Mouse (Mus musculus): ENCODE data around the gene Ptprq.

The Ptprq gene

GRCm38 (mm10) chr10:107628104-107628503, 91.7 kb downstream of the Ptprq start:
- no peak for DNase-seq (ENCODE audit: low spot score)

- no peak for DNase-seq (ENCODE audit: low spot score)
Measured at GRCm38 (mm10) chr10:107626648-107627047, 93.2 kb downstream of the Ptprq start.

GRCm38 (mm10) chr10:107624211-107624610, 95.6 kb downstream of the Ptprq start:
- no peak for DNase-seq (ENCODE audit: low spot score)

GRCm38 (mm10) chr10:107615460-107615859, 104.4 kb downstream of the Ptprq start:
- DNase-seq (ENCODE audit: low spot score) = no peak

GRCm38 (mm10) chr10:107601371-107601770, 118.5 kb downstream of the Ptprq start:
- DNase-seq (ENCODE audit: low spot score) = no peak

- no peak for DNase-seq (ENCODE audit: low spot score)
Measured at GRCm38 (mm10) chr10:107583360-107583759, 136.5 kb downstream of the Ptprq start.

GRCm38 (mm10) chr10:107569044-107569443, 150.8 kb downstream of the Ptprq start:
- DNase-seq (ENCODE audit: low spot score) = no peak

GRCm38 (mm10) chr10:107568261-107568660, 151.6 kb downstream of the Ptprq start:
- DNase-seq (ENCODE audit: low spot score) = no peak

GRCm38 (mm10) chr10:107562875-107563274, 157.0 kb downstream of the Ptprq start:
- no peak for DNase-seq (ENCODE audit: low spot score)

GRCm38 (mm10) chr10:107560881-107561280, 159.0 kb downstream of the Ptprq start:
- no peak for DNase-seq (ENCODE audit: low spot score)

GRCm38 (mm10) chr10:107543026-107543425, 176.8 kb downstream of the Ptprq start:
- no peak for DNase-seq (ENCODE audit: low spot score)

- no peak for DNase-seq (ENCODE audit: low spot score)
Measured at GRCm38 (mm10) chr10:107528758-107529157, 191.1 kb downstream of the Ptprq start.

- DNase-seq (ENCODE audit: low spot score) = no peak
Measured at GRCm38 (mm10) chr10:107519216-107519615, 200.6 kb downstream of the Ptprq start.

GRCm38 (mm10) chr10:107516641-107517040, 203.2 kb downstream of the Ptprq start:
- peak; percentile 4 for DNase-seq (ENCODE audit: low spot score)

- no peak for DNase-seq (ENCODE audit: low spot score)
Measured at GRCm38 (mm10) chr10:107514735-107515134, 205.1 kb downstream of the Ptprq start.

- DNase-seq (ENCODE audit: low spot score) = no peak
Measured at GRCm38 (mm10) chr10:107506397-107506796, 213.5 kb downstream of the Ptprq start.

- peak; percentile 5 for DNase-seq (ENCODE audit: low spot score)
Measured at GRCm38 (mm10) chr10:107503430-107503829, 216.4 kb downstream of the Ptprq start.

- DNase-seq (ENCODE audit: low spot score) = no peak
Measured at GRCm38 (mm10) chr10:107502193-107502592, 217.7 kb downstream of the Ptprq start.

GRCm38 (mm10) chr10:107499656-107500055, 220.2 kb downstream of the Ptprq start:
- DNase-seq (ENCODE audit: low spot score) = no peak

GRCm38 (mm10) chr10:107496402-107496801, 223.4 kb downstream of the Ptprq start:
- DNase-seq (ENCODE audit: low spot score) = no peak

- no peak for DNase-seq (ENCODE audit: low spot score)
Measured at GRCm38 (mm10) chr10:107494568-107494967, 225.3 kb downstream of the Ptprq start, which contains the start of gene Myf6. Gene Myf6 (minus strand): TSS chr10:107494737.

- no peak for DNase-seq (ENCODE audit: low spot score)
Measured at GRCm38 (mm10) chr10:107493580-107494474, 226.0 kb downstream of the Ptprq start.

GRCm38 (mm10) chr10:107492867-107493579, 226.8 kb downstream of the Ptprq start:
- DNase-seq (ENCODE audit: low spot score) = no peak
